ENCODE assay signal across 14 mouse cellular contexts in genomic region chr10:57638250-57638649, GRCm38 (mm10). TPM values are rescaled to one million over a fixed set of nuclear protein-coding genes. Genes with fewer than 3 reads are reported as not detected.
"Had no signal": no experiment of that assay in that cellular context is flagged by ENCODE, and none has a peak within 500 bp of the region (broad histone marks: within the 10 kb centered on the region; RNA-seq: fewer than 3 reads in every experiment).

No protein-coding gene starts in this region.

- ATAC-seq: midbrain, embryonic 15.5 days had no signal

- DNase-seq: lung, adult 18-20 months; lung, embryonic 14.5 days; lung, postnatal 10 days; lung, postnatal 4 days; retina, postnatal 1 day; right cerebral cortex, adult 18-20 months; right cerebral cortex, postnatal 25 days; right cerebral cortex, postnatal 4 days; spleen, adult 18-20 months; thymus, adult 2 months; thymus, postnatal 25 days; thymus, postnatal 4 days had no signal

RNA-seq across cellular contexts. Expression of gene Pkib, which starts 6.5 kb away (rescaled TPM):
- total RNA-seq: megakaryocyte-erythroid progenitor cell, adult 5-6 weeks had no signal
